Mouse (Mus musculus): ENCODE data around the gene Bloc1s3.

- TF ChIP-seq CTCF (IDR thresholded peaks at IDR 0.05; ENCODE audit: borderline replicate concordance, control insufficient read depth, extremely low read depth, insufficient read depth, low read length, poor library complexity) (no peak), POLR2A (IDR thresholded peaks at IDR 0.05; ENCODE audit: control insufficient read depth, extremely low read depth, insufficient read depth, low read length, poor library complexity) (no peak)
Observed at GRCm38 (mm10) chr7:19509786-19510185, 1.6 kb upstream of the Bloc1s3 start.
